Mouse (Mus musculus): ENCODE measurements around the gene Brca2. TPM values are rescaled to one million over a fixed set of nuclear protein-coding genes. Genes with fewer than 3 reads are reported as not detected.

Gene Brca2
- total and polyA plus RNA-seq, 3 experiments: 13.8 to 24.0 (median 17.1) TPM

DNA sequence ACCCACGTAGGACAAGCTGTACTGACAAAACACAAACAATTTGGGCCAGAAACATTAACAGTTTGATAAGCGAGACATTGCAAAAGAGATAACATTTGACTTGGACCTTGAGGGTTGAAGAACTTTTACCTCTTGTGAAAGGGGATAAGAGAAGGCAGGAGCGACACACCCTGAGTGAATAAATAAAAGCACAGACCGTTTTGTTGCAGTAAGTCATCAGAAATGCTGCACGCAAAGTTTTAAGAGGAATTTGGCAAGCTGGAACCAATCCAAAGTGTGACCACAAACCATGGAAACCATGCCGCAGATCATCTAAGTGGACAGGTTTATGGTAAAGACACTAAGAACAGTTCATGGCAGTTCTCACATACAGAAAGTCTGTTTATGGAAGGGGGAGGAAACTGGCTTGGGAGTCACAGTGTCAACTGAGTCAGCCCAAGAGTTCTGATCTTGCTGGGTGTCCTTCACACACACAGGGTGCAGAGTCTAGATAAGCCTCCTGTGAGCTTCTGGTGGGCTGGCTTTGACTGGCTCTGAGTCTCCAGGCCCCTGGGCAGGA lies 56.3 kb downstream of the Brca2 start:
- H3K4me2 ChIP-seq (ENCODE audit: insufficient read depth, low read depth, poor library complexity, severe bottlenecking): no peak overlapping the region
- H3K4me3 ChIP-seq (replicated peaks in 1 of 3; ENCODE audit: low read depth in 2 of 3, low read length in 2 of 3, poor library complexity in 1 of 3): no peak overlapping the region
- no peak for DNase-seq (ENCODE audit: extremely low read depth)
- H3K79me2 ChIP-seq (replicated peaks; ENCODE audit: control insufficient read depth, extremely low read depth, insufficient read depth, poor library complexity, severe bottlenecking): no peaks in the 10 kb centered on the region
- no peaks in the 10 kb centered on the region for H3K27me3 ChIP-seq (replicated peaks)
- H3K36me3 ChIP-seq (replicated peaks in 1 of 2; ENCODE audit: control insufficient read depth in 1 of 2, insufficient read depth in 1 of 2, low read length in 1 of 2): peaks cover 7 to 34% of the 10 kb centered on the region in 2 experiments
- H3K9ac ChIP-seq (ENCODE audit: insufficient read depth, low read depth): no peak overlapping the region
- dilution Hi-C loops (cut with MboI; ENCODE audit: extremely low pct_ligation_motif_present, extremely low pct_unique_long_range_greater_than_20kb, low sequenced_read_pairs) (no loop called here), in situ Hi-C loops (cut with MboI; ENCODE audit: low pct_ligation_motif_present, low pct_unique_long_range_greater_than_20kb, low sequenced_read_pairs) (no loop called here)
- no peak overlapping the region for H3K27ac ChIP-seq (ENCODE audit: insufficient read depth, low read depth)
- peaks cover 6 to 7% of the 10 kb centered on the region in 2 experiments for H3K4me1 ChIP-seq (ENCODE audit: control insufficient read depth in 1 of 2, insufficient read depth in 2 of 2)
- no peaks in the 10 kb centered on the region for H3K9me3 ChIP-seq (replicated peaks; ENCODE audit: low read length)
- TF ChIP-seq KAT2A (IDR thresholded peaks at IDR 0.05; ENCODE audit: insufficient replicate concordance, low read length) (no peak), JUND (conservative IDR thresholded peaks at IDR 0.05; ENCODE audit: low read depth, low read length) (no peak), USF2 (conservative IDR thresholded peaks at IDR 0.05; ENCODE audit: low read depth, low read length) (no peak), JUN (IDR thresholded peaks at IDR 0.05; ENCODE audit: insufficient read depth, low read depth, low read length) (no peak), ZNF384 (IDR thresholded peaks at IDR 0.05; ENCODE audit: low read depth, low read length) (no peak), ZMIZ1 (IDR thresholded peaks at IDR 0.05; ENCODE audit: low read depth, low read length) (no peak), MXI1 (IDR thresholded peaks at IDR 0.05; ENCODE audit: low read depth, low read length) (no peak), POLR2AphosphoS2 (IDR thresholded peaks at IDR 0.05; ENCODE audit: low read depth, low read length) (no peak), SMC3 (IDR thresholded peaks at IDR 0.05; ENCODE audit: low read depth, low read length) (no peak), GABPA (IDR thresholded peaks at IDR 0.05; ENCODE audit: insufficient replicate concordance, low read depth, low read length) (no peak), IRF4 (IDR thresholded peaks at IDR 0.05; ENCODE audit: low read depth, low read length) (no peak), ETS1 (conservative IDR thresholded peaks at IDR 0.05; ENCODE audit: low read depth, low read length) (no peak), E2F4 (IDR thresholded peaks at IDR 0.05; ENCODE audit: insufficient replicate concordance, low read depth, low read length) (no peak), EP300 (IDR thresholded peaks at IDR 0.05; ENCODE audit: low read length) (no peak), ZKSCAN1 (IDR thresholded peaks at IDR 0.05; ENCODE audit: borderline replicate concordance, low read depth, low read length) (no peak), POLR2A (IDR thresholded peaks at IDR 0.05; ENCODE audit: low read depth, low read length) (no peak), UBTF (IDR thresholded peaks at IDR 0.05; ENCODE audit: low read depth, low read length) (no peak), USF1 (IDR thresholded peaks at IDR 0.05; ENCODE audit: low read depth, low read length) (no peak)

DNA sequence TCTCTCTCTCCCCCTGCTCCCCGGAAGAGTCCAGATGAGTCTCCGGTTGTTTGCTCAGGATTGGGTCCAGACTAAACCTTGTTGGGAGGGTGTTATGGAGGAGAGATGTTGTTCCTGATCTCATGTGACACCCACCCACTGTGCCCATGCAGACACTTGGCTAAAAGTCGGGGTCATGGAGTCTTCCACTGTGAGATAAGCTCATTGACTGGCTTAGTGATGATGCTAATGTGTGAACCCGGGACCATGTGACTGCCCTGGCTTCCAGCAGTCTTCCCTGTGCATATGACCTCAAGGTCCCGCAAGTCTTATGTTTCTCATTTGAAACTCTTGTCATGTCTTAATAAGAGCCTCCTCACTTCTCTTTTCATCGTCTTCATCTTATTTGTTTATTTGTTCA lies 58.8 kb downstream of the Brca2 start:
- TF ChIP-seq ETS1 (conservative IDR thresholded peaks at IDR 0.05; ENCODE audit: low read depth, low read length) (no peak), KAT2A (IDR thresholded peaks at IDR 0.05; ENCODE audit: insufficient replicate concordance, low read length) (no peak), MEF2A (IDR thresholded peaks at IDR 0.05; ENCODE audit: borderline replicate concordance, low read depth, low read length) (no peak), TCF12 (IDR thresholded peaks at IDR 0.05; ENCODE audit: low read depth, low read length) (no peak), MAFK (IDR thresholded peaks at IDR 0.05; ENCODE audit: insufficient replicate concordance, low read length) (no peak), BHLHE40 (IDR thresholded peaks at IDR 0.05; ENCODE audit: low read depth, low read length) (no peak), ZKSCAN1 (IDR thresholded peaks at IDR 0.05; ENCODE audit: borderline replicate concordance, low read depth, low read length) (no peak), USF2 (conservative IDR thresholded peaks at IDR 0.05; ENCODE audit: low read depth, low read length) (no peak), USF1 (IDR thresholded peaks at IDR 0.05; ENCODE audit: low read depth, low read length) (no peak), NELFE (IDR thresholded peaks at IDR 0.05; ENCODE audit: low read depth, low read length) (no peak), ZNF384 (IDR thresholded peaks at IDR 0.05; ENCODE audit: low read depth, low read length) (no peak), JUND (conservative IDR thresholded peaks at IDR 0.05; ENCODE audit: low read depth, low read length) (no peak), E2F4 (IDR thresholded peaks at IDR 0.05; ENCODE audit: insufficient replicate concordance, low read depth, low read length) (no peak), PAX5 (IDR thresholded peaks at IDR 0.05; ENCODE audit: low read length) (no peak), MYC (IDR thresholded peaks at IDR 0.05; ENCODE audit: low read depth, low read length) (no peak), JUN (IDR thresholded peaks at IDR 0.05; ENCODE audit: insufficient read depth, low read depth, low read length) (no peak)
- Histone ChIP-seq H3K27me3 (replicated peaks) (no peaks in the 10 kb centered on the region), H3K4me3 (replicated peaks in 1 of 3; ENCODE audit: low read depth in 2 of 3, low read length in 2 of 3, poor library complexity in 1 of 3) (no peak overlapping the region), H3K36me3 (replicated peaks in 1 of 2; ENCODE audit: control insufficient read depth in 1 of 2, insufficient read depth in 1 of 2, low read length in 1 of 2) (peaks cover 0 to 18% of the 10 kb centered on the region in 2 experiments), H3K9ac (ENCODE audit: insufficient read depth, low read depth) (no peak overlapping the region), H3K9me3 (replicated peaks; ENCODE audit: low read length) (no peaks in the 10 kb centered on the region), H3K4me2 (ENCODE audit: insufficient read depth, low read depth, poor library complexity, severe bottlenecking) (no peak overlapping the region), H3K27ac (ENCODE audit: insufficient read depth, low read depth) (no peak overlapping the region), H3K79me2 (replicated peaks; ENCODE audit: control insufficient read depth, extremely low read depth, insufficient read depth, poor library complexity, severe bottlenecking) (no peaks in the 10 kb centered on the region), H3K4me1 (ENCODE audit: control insufficient read depth in 1 of 2, insufficient read depth in 2 of 2) (peaks cover 13 to 16% of the 10 kb centered on the region in 2 experiments)
- dilution Hi-C loops (cut with MboI; ENCODE audit: extremely low pct_ligation_motif_present, extremely low pct_unique_long_range_greater_than_20kb, low sequenced_read_pairs) (no loop called here), in situ Hi-C loops (cut with MboI; ENCODE audit: low pct_ligation_motif_present, low pct_unique_long_range_greater_than_20kb, low sequenced_read_pairs) (no loop called here)
- DNase-seq (ENCODE audit: extremely low read depth): no peak
